In the genomic region with DNA sequence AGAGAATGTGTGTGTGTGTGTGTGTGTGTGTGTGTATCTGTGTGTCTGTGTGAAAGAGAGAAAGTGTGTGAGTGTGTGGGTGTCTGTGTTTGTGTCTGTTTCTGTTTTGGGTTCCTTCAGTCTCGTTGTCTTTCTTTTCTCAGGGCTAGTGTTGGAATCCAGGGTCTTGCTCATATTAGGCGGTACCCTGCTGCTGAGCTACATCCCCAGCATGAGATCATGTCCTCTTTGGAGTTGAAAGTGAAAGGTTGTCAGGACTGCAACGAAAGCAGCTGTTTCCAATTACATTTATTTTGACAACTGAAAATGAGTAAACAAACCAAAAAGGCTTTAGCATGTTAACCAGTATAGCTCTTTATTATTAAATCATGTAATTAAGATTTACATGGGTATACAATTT, we compare ENCODE assay signal across 32 mouse cellular contexts. TPM values are rescaled to one million over a fixed set of nuclear protein-coding genes. Genes with fewer than 3 reads are reported as not detected.
DNase-seq lines count a peak whose midpoint lies in the region; ATAC-seq and TF ChIP-seq lines count a peak whose summit lies in the region.
"Had no signal": no experiment of that assay in that cellular context is flagged by ENCODE, and none has a peak within 500 bp of the region (broad histone marks: within the 10 kb centered on the region; RNA-seq: fewer than 3 reads in every experiment).

No protein-coding gene starts in this region.

- TF ChIP-seq CTCF in CH12.LX (conservative IDR thresholded peaks at IDR 0.05 in 1 of 2, IDR thresholded peaks at IDR 0.05 in 1 of 2; ENCODE audit: low read depth in 2 of 2, low read length in 2 of 2): no peak

- no peaks in the 10 kb centered on the region for H3K9me3 ChIP-seq in CH12.LX (replicated peaks; ENCODE audit: low read length)
- H3K9me3 ChIP-seq: embryonic facial prominence, embryonic 13.5 days; G1E; heart, embryonic 13.5 days; midbrain, embryonic 12.5 days; neural tube, embryonic 15.5 days had no signal

- in situ Hi-C loops in CH12.LX (cut with MboI; ENCODE audit: low pct_ligation_motif_present, low pct_unique_long_range_greater_than_20kb, low sequenced_read_pairs): no loop called here

- intact Hi-C loops in heart, postnatal 36 days (cut with DNase I): no loop called here

- ATAC-seq in megakaryocyte, adult 5-6 weeks (ENCODE audit: poor library complexity, severe bottlenecking): no peak
- ATAC-seq: forebrain, postnatal 0 days; intestine, postnatal 0 days; Patski had no signal

- TF ChIP-seq POLR2A in CH12.LX (IDR thresholded peaks at IDR 0.05; ENCODE audit: low read depth, low read length): no peak

- H3K27me3 ChIP-seq in CH12.LX (replicated peaks): no peaks in the 10 kb centered on the region
- H3K27me3 ChIP-seq: embryonic facial prominence, embryonic 13.5 days; heart, embryonic 13.5 days; midbrain, embryonic 12.5 days; neural tube, embryonic 15.5 days had no signal

- no peak overlapping the region for H3K9ac ChIP-seq in CH12.LX (ENCODE audit: insufficient read depth, low read depth)
- H3K9ac ChIP-seq: embryonic facial prominence, embryonic 13.5 days; forebrain, postnatal 0 days; heart, embryonic 13.5 days; liver, embryonic 14.5 days; midbrain, embryonic 12.5 days; neural tube, embryonic 15.5 days had no signal

- peak; percentile 87 for DNase-seq in heart, adult 11 months
- DNase-seq in heart, postnatal 36 days: no peak
- peak; percentile 43 for DNase-seq in 3T3-L1 (ENCODE audit: low read depth, low spot score)
- DNase-seq in CH12.LX (ENCODE audit: extremely low read depth): no peak
- DNase-seq in embryo, embryonic 11 days: peak; percentile 21
- no peak for DNase-seq in cerebellum, adult 9-10 months
- DNase-seq in adrenal gland, adult 8-10 months: no peak
- DNase-seq: adrenal gland, postnatal 25 days; cerebellum, adult 2 months; cerebellum, postnatal 36 days; forebrain, postnatal 0 days; gastrocnemius, adult 2 months; heart, postnatal 10 days; kidney, adult 9 months; kidney, postnatal 10 days; layer of hippocampus, adult 9-11 months; liver; lung, adult 2 months; lung, postnatal 10 days; retina, postnatal 1 day; right cerebral cortex, postnatal 14 days; thymus, postnatal 14 days had no signal

- no peaks in the 10 kb centered on the region for H3K36me3 ChIP-seq in CH12.LX (replicated peaks in 1 of 2; ENCODE audit: control insufficient read depth in 1 of 2, insufficient read depth in 1 of 2, low read length in 1 of 2)
- H3K36me3 ChIP-seq: embryonic facial prominence, embryonic 13.5 days; G1E; heart, embryonic 13.5 days; midbrain, embryonic 12.5 days; neural tube, embryonic 15.5 days had no signal

- TF ChIP-seq RAD21 in CH12.LX (IDR thresholded peaks at IDR 0.05; ENCODE audit: low read depth, low read length): no peak

- no peaks in the 10 kb centered on the region for H3K79me2 ChIP-seq in CH12.LX (replicated peaks; ENCODE audit: control insufficient read depth, extremely low read depth, insufficient read depth, poor library complexity, severe bottlenecking)

- no peak overlapping the region for H3K27ac ChIP-seq in CH12.LX (ENCODE audit: insufficient read depth, low read depth)
- H3K27ac ChIP-seq: embryonic facial prominence, embryonic 13.5 days; gastrocnemius, adult 2 months; heart, embryonic 13.5 days; liver, embryonic 14.5 days; macrophage; midbrain, embryonic 12.5 days; neural tube, embryonic 15.5 days had no signal

- H3K4me2 ChIP-seq in CH12.LX (ENCODE audit: insufficient read depth, low read depth, poor library complexity, severe bottlenecking): peak overlapping the region; percentile 22; the same call in 1 of the 2 replicates
- H3K4me2 ChIP-seq: embryonic facial prominence, embryonic 13.5 days; heart, embryonic 13.5 days; midbrain, embryonic 12.5 days; neural tube, embryonic 15.5 days had no signal

- no peak overlapping the region for H3K4me3 ChIP-seq in CH12.LX (replicated peaks in 1 of 3; ENCODE audit: low read depth in 2 of 3, low read length in 2 of 3, poor library complexity in 1 of 3)
- H3K4me3 ChIP-seq: embryonic facial prominence, embryonic 13.5 days; gastrocnemius, adult 2 months; heart, embryonic 13.5 days; midbrain, embryonic 12.5 days; neural tube, embryonic 15.5 days had no signal

- H3K4me1 ChIP-seq in CH12.LX (ENCODE audit: control insufficient read depth in 1 of 2, insufficient read depth in 2 of 2): 0 out of 4 replicates have a peak, but pooled peaks cover 0 to 2% of the 10 kb centered on the region in 2 experiments
- H3K4me1 ChIP-seq: embryonic facial prominence, embryonic 13.5 days; heart, embryonic 13.5 days; midbrain, embryonic 12.5 days; neural tube, embryonic 15.5 days had no signal

- TF ChIP-seq EP300 in CH12.LX (IDR thresholded peaks at IDR 0.05; ENCODE audit: low read length): no peak

- dilution Hi-C loops in CH12.LX (cut with MboI; ENCODE audit: extremely low pct_ligation_motif_present, extremely low pct_unique_long_range_greater_than_20kb, low sequenced_read_pairs): no loop called here

TF ChIP-seq in CH12.LX, 34 proteins besides CTCF, POLR2A, EP300 and RAD21:
- no peak for TF ChIP-seq ZNF384 (IDR thresholded peaks at IDR 0.05; ENCODE audit: low read depth, low read length)
- TF ChIP-seq TBP (conservative IDR thresholded peaks at IDR 0.05; ENCODE audit: low read depth, low read length): no peak
- no peak for TF ChIP-seq CHD1 (IDR thresholded peaks at IDR 0.05; ENCODE audit: low read depth, low read length)
- no peak for TF ChIP-seq USF2 (conservative IDR thresholded peaks at IDR 0.05; ENCODE audit: low read depth, low read length)
- TF ChIP-seq ZKSCAN1 (IDR thresholded peaks at IDR 0.05; ENCODE audit: borderline replicate concordance, low read depth, low read length): no peak
- no peak for TF ChIP-seq POLR2AphosphoS2 (IDR thresholded peaks at IDR 0.05; ENCODE audit: low read depth, low read length)
- TF ChIP-seq MAZ (IDR thresholded peaks at IDR 0.05; ENCODE audit: low read depth, low read length): no peak
- no peak for TF ChIP-seq USF1 (IDR thresholded peaks at IDR 0.05; ENCODE audit: low read depth, low read length)
- TF ChIP-seq NRF1 (IDR thresholded peaks at IDR 0.05; ENCODE audit: low read depth, low read length): no peak
- no peak for TF ChIP-seq ZC3H11A (IDR thresholded peaks at IDR 0.05; ENCODE audit: low read depth, low read length)
- no peak for TF ChIP-seq MAFK (IDR thresholded peaks at IDR 0.05; ENCODE audit: insufficient replicate concordance, low read length)
- TF ChIP-seq GABPA (IDR thresholded peaks at IDR 0.05; ENCODE audit: insufficient replicate concordance, low read depth, low read length): no peak
- TF ChIP-seq NELFE (IDR thresholded peaks at IDR 0.05; ENCODE audit: low read depth, low read length): no peak
- TF ChIP-seq RCOR1 (conservative IDR thresholded peaks at IDR 0.05; ENCODE audit: low read depth, low read length): no peak
- TF ChIP-seq ETS1 (conservative IDR thresholded peaks at IDR 0.05; ENCODE audit: low read depth, low read length): no peak
- TF ChIP-seq E2F4 (IDR thresholded peaks at IDR 0.05; ENCODE audit: insufficient replicate concordance, low read depth, low read length): no peak
- no peak for TF ChIP-seq MXI1 (IDR thresholded peaks at IDR 0.05; ENCODE audit: low read depth, low read length)
TF ChIP-seq in CH12.LX: peak in this region for 0.

RNA-seq across cellular contexts. Expression of gene Pnpt1, which starts 58.3 kb away (rescaled TPM):
- 10 to 100 TPM; 27.2 to 30.4 TPM for total RNA-seq in heart, postnatal 36 days (2021)
- total RNA-seq in CH12.LX (2012; rRNA removed): 65.5 and 73.9 TPM in 2 replicates
- total RNA-seq in CH12.LX (2014; rRNA removed): 137 and 158 TPM in 2 replicates
- 71.3 and 73.6 TPM in 2 replicates for polyA plus RNA-seq in CH12.LX (2012; ENCODE audit: insufficient read length, low read depth)
- total RNA-seq in megakaryocyte, adult 5-6 weeks (2015): 39.8 and 41.3 TPM in 2 replicates
- 39.0 and 39.9 TPM in 2 replicates for total RNA-seq in megakaryocyte, adult 5-6 weeks (2017)
- total RNA-seq in adrenal gland, adult 8-10 months (2022): 10 to 100 TPM; 37.0 to 49.0 (median 43.5) TPM

Comparison
In these comparisons a context has a peak if more than half of its experiments do, and no peak if none do; other contexts are left out.
1. DNase-seq: peak in heart, adult 11 months (single experiment), 3T3-L1 (single experiment) and embryo, embryonic 11 days (single experiment); none in heart, postnatal 36 days (0 of 2), CH12.LX (single experiment), cerebellum, adult 9-10 months (single experiment) and adrenal gland, adult 8-10 months (single experiment).